Mouse (Mus musculus): ENCODE measurements around the gene Arid4b.
"Not testable (repeated sequence)": the region's sequence is repeated elsewhere in the genome, so short reads cannot be mapped to it uniquely, and the experiment has no call there.

The Arid4b gene

DNA sequence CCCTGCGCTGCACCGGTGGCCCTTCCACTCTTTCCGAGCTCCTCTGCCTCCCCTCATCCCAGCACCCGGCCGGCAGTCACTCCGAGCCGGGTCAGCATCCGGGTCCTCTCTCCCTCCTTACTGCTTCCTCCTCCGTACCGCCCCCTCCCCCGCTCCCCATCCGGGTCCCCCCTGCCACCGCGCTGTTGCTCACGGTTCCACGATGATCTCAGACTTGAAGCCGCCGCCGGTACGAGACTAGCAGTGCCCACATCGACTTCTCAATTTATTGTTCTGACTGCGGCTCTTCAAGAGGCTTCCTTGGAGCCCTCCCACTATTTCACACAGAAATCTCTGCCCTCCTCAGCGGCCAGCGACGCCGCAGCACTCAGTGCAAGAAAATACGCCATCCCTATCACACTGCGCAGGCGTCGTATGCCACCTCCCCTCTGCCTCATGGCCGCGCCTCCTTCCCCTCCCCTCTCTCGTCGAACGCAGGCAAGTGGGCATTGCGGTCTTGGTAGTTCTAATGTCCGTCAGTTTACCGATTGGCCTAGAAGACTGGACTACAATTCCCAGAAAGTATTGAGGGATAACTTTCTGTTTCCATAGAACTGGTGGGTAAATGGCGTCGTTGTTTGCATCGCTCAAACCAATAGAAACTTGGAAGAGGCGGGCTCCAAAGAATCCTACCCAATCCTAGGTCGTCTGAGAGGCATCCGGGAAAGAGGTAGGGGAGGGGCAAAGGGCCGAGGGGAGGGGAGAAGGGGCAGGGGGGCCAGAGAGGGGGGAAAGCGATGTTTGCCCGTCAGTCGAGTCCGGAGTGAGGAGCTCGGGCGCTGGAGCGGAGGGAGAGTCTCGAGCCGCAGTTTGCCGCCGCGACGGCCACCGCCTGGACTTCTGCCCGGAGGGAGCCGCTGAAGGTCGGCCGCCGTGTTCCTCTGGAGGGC is at the start of gene Arid4b, which contains the start of gene Ggps1:
TSS of gene Arid4b (plus strand) at position 220 of the 929 bp plus-strand sequence.
TSS of gene Ggps1 (minus strand) at position 476 of the 929 bp plus-strand sequence.
- DNase-seq: peak; percentile 95

DNA sequence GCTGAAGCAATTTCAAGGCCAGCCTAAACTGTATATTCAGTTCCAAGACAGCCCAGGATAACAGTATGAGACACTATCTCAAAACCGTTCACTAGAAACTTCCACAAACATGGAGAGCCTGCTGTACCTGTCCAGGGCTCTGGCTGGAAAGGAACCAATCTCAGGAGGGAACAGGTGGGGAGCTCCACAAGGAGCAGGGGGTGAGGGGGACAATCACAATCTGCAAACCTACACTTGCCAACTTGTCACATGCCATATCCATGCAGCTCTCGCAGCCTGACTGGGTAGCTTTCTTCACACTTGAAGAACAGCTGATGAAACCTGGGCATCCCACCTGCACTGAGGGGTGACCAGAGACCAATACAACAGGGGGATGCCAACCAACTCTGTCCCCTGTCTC is 49.0 kb upstream of the Arid4b start:
- DNase-seq: peak; percentile 21

DNA sequence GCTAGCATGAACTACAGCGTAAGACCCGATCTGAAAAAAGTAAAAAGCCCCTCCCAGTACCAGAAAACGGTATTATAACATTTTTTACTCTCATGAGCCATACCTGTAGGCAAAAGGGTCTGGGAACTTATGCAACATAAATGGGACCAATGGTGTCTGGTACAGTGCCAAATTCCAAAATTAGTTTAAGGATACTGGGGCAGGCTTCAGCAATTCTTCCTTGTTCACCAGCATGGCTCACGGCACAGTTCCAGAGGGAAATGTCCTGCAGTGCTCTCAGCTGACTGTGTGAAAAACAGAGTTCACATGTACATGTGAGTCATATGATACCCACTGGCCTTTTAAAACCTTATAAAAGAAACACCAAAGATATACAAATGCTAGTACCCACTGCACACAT is 48.5 kb upstream of the Arid4b start:
- DNase-seq: peak; percentile 28

DNA sequence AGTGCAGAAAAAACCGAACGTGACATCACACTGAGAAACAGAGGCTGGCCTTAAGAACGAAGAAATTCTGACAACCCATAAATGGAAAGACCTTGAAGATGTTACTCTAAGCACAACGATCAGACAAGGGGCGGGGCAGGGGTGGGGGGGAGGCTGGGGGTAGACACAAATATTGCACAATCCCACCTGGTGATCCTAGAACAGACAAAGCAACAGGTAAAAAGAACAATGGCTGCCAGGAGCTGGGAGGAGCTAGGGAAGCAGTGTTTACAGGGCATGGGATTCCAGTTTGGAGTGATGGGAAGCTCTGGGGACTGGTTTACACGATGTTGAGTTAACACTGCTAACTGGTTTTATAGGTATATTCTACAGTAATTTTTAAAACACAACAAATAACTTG is 47.4 kb upstream of the Arid4b start:
- DNase-seq: no peak

DNA sequence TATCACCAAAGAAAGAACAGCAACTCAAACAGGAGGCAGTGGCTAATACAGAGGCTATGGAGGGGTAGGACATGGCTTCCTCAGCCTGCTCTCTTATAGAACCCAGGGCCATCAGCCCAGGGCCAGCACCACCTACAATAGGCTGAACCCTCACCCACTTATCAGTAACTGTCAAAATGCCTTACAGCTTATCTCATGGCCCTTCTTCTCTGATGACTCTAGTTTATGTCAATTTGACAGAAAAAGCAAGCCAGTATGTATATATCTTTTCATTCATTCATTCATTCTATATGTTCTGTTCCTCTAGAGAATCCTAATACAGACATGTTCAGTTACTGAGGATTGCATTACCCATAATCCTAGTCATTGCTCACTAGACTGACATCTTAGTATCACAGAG is 44.7 kb upstream of the Arid4b start:
- no peak for DNase-seq

DNA sequence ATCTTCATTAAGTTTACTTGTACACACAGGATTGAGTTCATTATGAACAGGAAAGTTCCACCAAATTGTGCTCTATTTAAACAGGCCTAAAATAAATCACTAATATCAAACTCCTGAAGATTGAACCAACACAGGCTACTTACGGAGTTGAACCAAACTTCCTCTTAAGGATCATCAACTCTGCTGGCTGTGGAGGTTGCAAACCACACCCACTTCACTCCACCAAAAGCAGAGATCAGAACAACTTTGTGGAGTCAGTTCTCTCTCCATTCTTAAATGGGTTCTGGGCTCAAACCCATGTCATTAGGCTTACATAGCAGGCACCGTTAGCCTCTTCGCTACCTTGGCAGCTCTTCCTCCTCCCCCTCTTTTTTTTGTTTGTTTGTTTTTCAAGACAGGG is 44.2 kb upstream of the Arid4b start:
- DNase-seq: no peak

DNA sequence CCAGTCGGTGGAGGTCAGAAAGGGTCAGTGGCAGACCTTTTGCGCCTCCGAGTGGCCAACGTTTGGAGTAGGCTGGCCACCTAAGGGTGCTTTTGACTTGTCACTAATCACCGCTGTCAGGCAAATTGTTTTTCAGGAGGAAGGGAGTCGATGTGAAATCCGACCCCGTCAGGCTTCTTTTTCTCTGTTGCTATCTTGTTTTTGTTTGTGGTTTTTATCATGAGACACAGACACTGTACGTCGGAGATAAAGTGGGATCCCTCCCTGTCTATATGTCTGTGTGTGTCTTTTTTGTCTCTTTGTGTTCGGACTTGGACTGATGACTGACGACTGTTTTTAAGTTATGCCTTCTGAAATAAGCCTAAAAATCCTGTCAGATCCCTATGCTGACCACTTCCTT is 41.6 kb upstream of the Arid4b start:
- DNase-seq: not testable (repeated sequence)

DNA sequence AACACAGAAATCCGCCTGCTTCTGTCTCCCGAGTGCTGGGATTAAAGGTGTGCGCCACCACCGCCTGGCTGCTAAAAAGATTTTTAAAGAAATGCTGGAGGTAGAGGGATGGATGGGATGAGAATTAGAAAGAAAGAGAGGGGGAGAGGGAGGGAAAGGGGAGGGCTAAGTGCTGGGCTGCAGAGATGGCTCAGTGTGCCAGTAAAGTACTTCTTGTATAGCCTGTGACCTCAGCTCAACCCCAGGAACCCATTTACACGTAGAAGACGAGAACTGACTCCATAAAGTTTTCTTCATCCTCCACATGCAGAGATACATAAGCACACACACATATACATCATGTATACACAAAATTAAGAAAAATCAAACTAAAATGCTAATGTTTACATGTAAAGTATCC is 37.5 kb upstream of the Arid4b start:
- DNase-seq: no peak

DNA sequence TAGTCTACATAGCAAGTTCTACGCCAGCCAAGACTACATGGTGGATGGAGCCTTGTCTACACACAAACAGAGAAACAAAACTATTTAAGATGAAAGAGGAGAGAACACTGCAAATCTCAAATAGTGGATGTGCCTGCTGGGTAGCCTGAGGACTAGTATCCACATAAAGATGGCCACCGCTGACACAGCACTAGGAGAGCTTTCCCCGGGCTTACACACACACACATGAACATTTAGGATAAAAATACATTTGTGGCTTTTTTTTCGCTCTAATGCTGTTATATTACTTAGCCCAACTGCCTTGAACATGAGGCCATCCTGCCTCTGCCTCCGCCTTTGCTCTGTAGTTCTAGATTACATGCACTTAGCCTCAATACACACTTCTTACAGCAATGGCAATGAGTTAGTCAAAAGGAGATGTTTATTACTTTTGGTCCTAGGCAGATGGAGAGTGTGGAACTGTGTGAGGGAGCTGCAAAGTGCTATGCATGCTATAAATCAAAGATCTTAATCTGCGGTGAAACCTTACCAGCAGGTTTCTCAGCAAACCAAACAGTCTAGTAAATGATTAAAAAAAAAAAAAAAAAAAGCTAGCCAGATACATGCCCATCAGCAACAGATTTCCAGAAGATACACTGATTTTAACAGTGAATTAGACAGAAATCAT is 36.7 kb upstream of the Arid4b start:
- no peak for DNase-seq

DNA sequence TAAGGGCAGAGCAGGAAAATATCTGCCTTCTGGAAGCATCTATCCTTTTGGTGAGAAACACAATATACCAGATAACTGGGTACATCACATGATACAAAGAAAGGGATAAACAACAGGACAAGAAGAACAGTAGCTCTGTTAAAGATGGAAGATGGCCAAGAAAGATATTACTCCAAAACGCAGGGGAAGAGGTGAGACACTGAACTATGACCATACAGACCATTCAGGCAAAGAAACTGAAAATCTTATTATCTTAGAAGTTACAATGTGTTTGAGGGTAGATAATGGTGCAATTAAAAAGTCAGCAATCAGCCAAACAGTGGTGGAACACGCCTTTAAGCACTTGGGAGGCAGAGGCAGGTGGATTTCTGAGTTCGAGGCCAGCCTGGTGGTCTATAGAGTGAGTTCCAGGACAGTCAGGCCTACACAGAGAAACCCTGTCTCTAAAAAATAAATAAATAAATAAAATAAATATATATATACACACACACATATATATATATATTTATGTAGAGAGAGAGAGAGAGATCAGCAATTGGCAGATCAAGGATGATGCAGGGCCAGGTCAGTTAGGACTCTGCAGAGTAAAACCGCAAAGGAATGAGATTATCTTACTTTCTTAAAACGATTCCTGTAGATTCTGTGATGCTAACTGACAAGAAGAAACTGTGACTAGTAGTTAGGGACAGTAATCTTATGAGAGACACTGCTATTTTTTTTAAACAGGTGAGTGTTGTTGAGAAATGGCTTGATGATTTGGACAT is 29.5 kb upstream of the Arid4b start:
- DNase-seq: no peak

DNA sequence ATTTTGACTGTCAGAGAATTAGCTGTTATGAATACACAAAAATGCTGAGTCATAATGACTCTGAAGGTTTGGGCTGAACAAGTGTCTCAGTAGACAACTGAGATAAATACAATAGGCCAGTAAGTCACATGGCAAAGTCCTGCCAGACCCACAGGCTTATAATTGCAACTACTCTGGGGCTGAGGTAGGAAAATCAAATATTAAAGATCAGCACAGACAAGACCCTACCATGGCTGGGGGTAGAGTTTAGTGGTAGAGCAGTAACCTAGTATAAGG is 29.0 kb upstream of the Arid4b start:
- no peak for DNase-seq

DNA sequence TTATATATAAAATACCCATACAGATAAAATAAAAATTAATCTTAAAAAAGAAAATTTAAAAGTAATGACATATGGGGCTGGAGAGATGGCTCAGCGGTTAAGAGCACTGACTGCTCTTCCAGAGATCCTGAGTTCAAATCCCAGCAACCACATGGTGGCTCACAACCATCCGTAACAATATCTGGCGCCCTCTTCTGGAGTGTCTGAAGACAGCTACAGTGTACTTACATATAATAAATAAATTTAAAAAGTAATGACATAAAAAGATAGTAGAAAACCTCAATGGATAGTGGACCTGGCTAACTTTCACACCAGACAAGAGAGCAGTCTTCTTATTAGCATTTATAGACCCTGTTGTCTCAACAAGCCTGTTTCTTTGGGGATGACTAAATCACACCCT is 27.7 kb upstream of the Arid4b start:
- not testable (repeated sequence) for DNase-seq

DNA sequence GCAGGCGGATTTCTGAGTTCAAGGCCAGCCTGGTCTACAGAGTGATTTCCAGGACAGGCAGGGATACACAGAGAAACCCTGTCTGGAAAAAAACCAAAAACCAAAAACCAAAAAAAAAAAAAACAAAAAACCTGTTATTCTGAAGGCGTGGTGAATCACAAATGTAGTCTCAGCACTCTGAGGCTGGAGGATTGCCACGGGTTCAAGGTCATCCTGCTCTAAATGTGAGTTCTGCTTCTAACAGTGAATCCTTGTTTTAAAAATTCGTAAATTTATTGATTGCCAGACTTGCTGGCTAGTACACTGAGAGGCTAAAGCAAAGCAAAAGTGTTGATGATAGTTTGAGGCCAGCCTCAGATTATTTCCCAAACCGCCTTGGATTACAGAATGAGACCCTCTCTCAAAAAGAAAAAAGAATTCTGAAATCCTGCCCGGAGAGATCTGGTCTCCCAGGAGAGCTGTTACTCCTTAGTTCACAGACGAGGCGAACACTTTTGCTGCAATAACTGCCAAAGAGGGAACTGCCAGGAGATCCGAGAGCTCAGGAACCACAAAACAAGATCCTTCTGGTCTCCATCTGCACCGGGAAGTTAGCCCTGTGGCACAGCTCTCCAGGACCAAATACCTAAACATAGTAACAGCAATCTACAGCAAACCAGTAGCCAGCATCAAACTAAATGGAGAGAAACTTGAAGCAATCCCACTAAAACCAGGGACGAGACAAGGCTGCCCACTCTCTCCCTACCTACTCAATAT is 27.0 kb upstream of the Arid4b start:
- DNase-seq: no peak

DNA sequence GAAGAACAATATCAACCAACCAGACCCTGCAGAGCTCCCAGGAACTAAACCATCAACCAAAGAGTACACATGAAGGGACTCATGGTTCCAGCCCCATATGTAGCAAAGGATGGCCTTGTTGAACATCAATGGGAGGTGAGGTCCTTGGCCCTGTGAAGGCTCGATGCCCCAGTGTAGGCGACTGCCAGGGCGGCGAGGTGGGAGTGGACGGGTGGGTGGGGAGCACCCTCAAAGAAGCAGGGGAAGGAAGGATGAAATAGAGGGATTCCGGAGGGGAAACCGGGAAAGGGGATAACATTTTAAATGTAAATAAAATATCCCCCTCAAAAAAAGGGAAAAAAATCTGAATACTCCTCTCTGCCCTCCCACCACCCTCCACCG is 24.1 kb upstream of the Arid4b start:
- peak; percentile 16 for DNase-seq

DNA sequence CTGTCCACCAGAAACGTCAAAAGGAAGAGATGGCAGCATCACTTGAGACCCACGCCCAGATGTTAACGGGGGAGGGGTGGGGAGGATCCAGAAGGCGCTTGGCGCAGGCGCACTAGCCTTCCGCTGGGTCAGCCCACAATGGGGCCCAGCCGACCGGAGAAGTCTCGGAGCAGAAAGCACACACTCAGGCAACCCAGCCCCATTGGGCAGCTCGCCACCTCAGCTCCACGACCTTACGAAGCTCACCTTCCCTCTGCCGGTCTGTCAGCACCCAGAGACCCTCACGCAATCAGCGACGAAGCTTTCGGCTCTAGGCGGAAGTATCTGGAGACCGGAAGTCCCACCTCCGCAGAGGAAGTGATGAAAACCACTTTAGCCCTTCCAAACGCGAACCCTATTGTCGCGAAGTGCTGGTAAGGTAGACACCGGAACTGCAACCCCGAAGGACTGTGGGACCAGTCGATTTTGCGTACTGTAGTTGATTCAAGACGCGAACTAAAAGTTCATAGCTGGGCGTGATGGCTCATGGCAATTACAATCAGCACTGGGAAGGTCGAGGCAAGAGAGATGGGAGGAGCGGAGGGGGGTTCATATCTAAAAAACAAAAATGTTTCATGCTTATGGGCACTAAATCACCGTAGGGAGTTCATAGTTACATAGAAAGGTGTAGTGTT is 23.6 kb upstream of the Arid4b start, which contains the start of gene Tbce:
TSS of gene Tbce (minus strand) at position 347 of the 674 bp plus-strand sequence.
- peak; percentile 90 for DNase-seq

DNA sequence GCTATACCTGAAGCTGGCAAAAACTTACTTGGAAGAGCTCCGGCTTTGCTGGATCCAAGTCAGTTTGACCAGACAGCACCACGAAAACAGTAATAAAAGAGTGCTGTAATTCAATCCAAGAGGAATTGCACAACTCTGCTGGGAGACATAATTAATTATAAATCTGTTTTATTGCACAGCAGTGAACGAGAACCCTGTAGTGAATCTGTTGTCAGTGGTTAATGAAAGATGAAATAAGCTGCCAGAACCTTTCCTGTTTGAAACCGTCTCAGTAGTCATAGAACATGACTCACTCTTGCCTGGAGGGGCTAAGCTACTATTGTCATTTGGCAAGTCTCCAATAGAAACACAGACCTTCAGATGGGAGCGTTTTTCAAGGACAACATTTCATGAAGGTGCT is 22.8 kb upstream of the Arid4b start:
- DNase-seq: no peak

DNA sequence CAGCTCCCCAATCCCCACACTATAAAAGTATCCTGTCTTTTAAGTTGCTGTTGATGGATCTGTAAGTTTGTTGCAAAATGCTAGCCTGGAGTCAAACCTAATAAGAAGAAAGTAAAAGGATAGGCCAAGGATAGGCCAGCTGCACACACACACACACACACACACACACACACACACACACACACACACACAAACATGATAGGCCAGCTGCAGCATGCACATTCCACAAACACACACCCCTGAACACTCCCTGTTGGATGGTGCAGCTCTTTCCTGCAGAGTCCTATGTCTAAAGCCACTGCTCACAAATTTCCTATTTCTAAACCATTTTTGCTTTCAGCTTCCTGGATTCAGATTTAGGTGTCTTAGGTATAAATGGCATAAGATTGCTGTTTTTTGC is 19.2 kb upstream of the Arid4b start:
- DNase-seq: no peak

DNA sequence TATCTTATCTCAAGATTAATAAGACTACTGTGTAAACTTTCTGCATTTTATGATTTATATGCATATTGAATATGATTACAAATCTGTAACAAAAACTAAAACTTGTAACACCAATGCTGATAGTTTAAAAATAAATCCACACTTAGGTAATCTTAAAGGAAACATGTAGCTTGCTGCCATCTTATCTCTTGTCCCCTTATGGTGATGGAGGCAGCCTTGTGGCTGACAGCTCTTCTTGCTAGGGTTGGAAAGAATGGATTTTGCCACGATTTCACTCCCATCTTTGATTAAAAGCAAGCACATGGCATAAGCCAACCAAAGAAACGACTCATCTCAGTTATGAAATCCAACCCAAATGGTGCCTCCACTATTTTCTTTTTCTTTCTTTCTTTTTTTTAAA is 18.5 kb upstream of the Arid4b start:
- DNase-seq: no peak

DNA sequence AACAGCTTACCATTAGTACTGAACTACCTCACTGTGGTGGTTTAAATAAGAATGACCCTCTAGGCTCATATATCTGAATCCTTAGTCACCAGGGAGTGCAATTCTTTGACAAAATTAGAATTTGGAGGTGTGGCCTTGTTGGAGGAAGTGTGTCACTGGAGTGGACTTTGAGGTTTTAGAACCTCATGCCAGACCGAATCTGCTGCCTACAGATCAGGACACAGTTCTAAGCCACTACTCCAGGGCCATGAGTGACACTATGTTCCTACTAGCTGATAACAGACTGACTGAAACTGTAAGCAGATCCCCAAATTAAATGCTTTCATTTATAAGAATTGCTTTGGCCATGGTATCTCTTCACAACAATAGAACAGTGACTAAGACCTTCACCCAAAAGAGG is 13.2 kb upstream of the Arid4b start:
- no peak for DNase-seq

DNA sequence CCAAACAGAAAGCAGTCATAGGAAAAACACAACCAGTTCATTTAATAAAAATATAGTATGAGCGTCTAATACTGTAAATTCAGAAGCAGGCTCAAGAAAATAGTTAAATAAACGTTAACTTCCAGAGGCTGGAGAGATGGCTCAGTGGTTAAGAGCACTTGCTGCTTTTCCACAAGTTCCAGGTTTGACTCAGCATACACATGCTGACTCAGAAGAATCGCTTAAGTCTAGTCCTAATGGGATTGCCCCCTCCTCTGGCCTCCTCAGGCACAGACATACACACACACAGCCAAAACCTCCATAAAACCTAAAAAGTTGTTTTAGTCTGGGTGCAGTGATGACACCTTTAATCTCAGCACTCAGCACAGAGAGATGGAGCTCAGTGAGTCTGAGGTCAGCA is 6.2 kb upstream of the Arid4b start:
- no peak for DNase-seq

DNA sequence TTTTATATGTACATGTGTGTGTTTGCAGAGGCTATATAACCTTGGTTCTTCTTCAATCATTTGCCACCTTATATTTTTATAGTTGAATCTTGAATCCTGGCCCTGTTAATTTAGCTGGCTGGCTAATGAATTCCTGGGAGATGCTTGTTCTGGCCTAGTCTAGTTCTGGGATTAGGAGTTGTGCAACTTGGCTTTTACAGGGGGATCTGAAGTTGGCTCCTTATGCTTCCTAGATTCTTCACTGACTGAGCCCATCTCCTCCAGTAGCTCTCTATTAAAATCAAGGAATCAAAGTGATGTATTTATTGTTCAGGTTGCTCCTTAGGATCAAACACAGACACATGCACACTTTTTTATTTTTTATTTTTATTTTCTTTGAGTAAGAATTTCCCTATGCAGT is 3.5 kb upstream of the Arid4b start:
- no peak for DNase-seq
